Mouse (Mus musculus): ENCODE measurements at regions not wholly inside any gene's neighbourhood (a gene's known extent, or its start where the extent isn't known, plus 50 kb on each side); places are given as distances from the start of the nearest gene placed in this dataset.

GRCm38 (mm10) chr6:144880098-144880497 lies 98.3 kb upstream of the Sox5 start:
- peak; percentile 47; the same call in 1 of the 2 replicates for ATAC-seq
- DNase-seq = no peak
- Histone ChIP-seq H3K4me3 (ENCODE audit: low read depth, low read length) (no peak overlapping the region), H3K4me1 (ENCODE audit: insufficient read depth) (no peaks in the 10 kb centered on the region), H3K27me3 (ENCODE audit: insufficient read depth, low read length) (0 out of 2 replicates have a peak, but pooled peaks cover 3% of the 10 kb centered on the region), H3K4me2 (ENCODE audit: low read depth) (no peak overlapping the region), H3K9ac (no peak overlapping the region), H3K27ac (ENCODE audit: low read depth, low read length) (0 out of 2 replicates have a peak overlapping the region, but pooled peaks have one; percentile 9), H3K9me3 (ENCODE audit: low read length) (no peaks in the 10 kb centered on the region), H3K36me3 (ENCODE audit: insufficient read depth) (no peaks in the 10 kb centered on the region)
- TF ChIP-seq CTCF (IDR thresholded peaks at IDR 0.05; ENCODE audit: low read depth) = no peak
- 44% methylated on average over 10 of the region's 10 CpGs for WGBS

GRCm38 (mm10) chr6:144876758-144877157 lies 95.0 kb upstream of the Sox5 start:
- no peak overlapping the region for H3K9ac ChIP-seq
- H3K27me3 ChIP-seq (ENCODE audit: insufficient read depth, low read length) = 0 out of 2 replicates have a peak, but pooled peaks cover 3% of the 10 kb centered on the region
- peak overlapping the region; percentile 41 for H3K4me2 ChIP-seq (ENCODE audit: low read depth)
- 20% methylated on average over 12 of the region's 12 CpGs for WGBS
- no peaks in the 10 kb centered on the region for H3K9me3 ChIP-seq (ENCODE audit: low read length)
- no peak for TF ChIP-seq CTCF (IDR thresholded peaks at IDR 0.05; ENCODE audit: low read depth)
- no peaks in the 10 kb centered on the region for H3K4me1 ChIP-seq (ENCODE audit: insufficient read depth)
- ATAC-seq (peak; percentile 70), DNase-seq (peak; percentile 53)
- peak overlapping the region; percentile 16 for H3K4me3 ChIP-seq (ENCODE audit: low read depth, low read length)
- no peak overlapping the region for H3K27ac ChIP-seq (ENCODE audit: low read depth, low read length)
- no peaks in the 10 kb centered on the region for H3K36me3 ChIP-seq (ENCODE audit: insufficient read depth)

- Histone ChIP-seq H3K36me3 (ENCODE audit: insufficient read depth) (no peaks in the 10 kb centered on the region), H3K4me3 (ENCODE audit: low read depth, low read length) (no peak overlapping the region), H3K4me1 (ENCODE audit: insufficient read depth) (no peaks in the 10 kb centered on the region), H3K9me3 (ENCODE audit: low read length) (no peaks in the 10 kb centered on the region), H3K9ac (no peak overlapping the region), H3K27ac (ENCODE audit: low read depth, low read length) (no peak overlapping the region), H3K27me3 (ENCODE audit: insufficient read depth, low read length) (0 out of 2 replicates have a peak, but pooled peaks cover 3% of the 10 kb centered on the region), H3K4me2 (ENCODE audit: low read depth) (no peak overlapping the region; the same call in 1 of the 2 replicates)
- no peak for DNase-seq
- ATAC-seq = no peak
- TF ChIP-seq CTCF (IDR thresholded peaks at IDR 0.05; ENCODE audit: low read depth) = no peak
- WGBS = 60% methylated on average over 9 of the region's 9 CpGs
Measured at GRCm38 (mm10) chr6:144875862-144876261, 94.1 kb upstream of the Sox5 start.

- DNase-seq = no peak
- no peak for TF ChIP-seq CTCF (IDR thresholded peaks at IDR 0.05; ENCODE audit: low read depth)
Measured at GRCm38 (mm10) chr6:144874251-144874650, 92.5 kb upstream of the Sox5 start.

GRCm38 (mm10) chr6:144870949-144871348 lies 89.2 kb upstream of the Sox5 start:
- Histone ChIP-seq H3K27ac (ENCODE audit: low read depth, low read length) (no peak overlapping the region), H3K4me1 (ENCODE audit: insufficient read depth) (no peaks in the 10 kb centered on the region), H3K9me3 (ENCODE audit: low read length) (no peaks in the 10 kb centered on the region), H3K27me3 (ENCODE audit: insufficient read depth, low read length) (no peaks in the 10 kb centered on the region), H3K36me3 (ENCODE audit: insufficient read depth) (no peaks in the 10 kb centered on the region), H3K4me2 (ENCODE audit: low read depth) (no peak overlapping the region), H3K9ac (no peak overlapping the region), H3K4me3 (ENCODE audit: low read depth, low read length) (no peak overlapping the region)
- no peak for DNase-seq
- no peak for TF ChIP-seq CTCF (IDR thresholded peaks at IDR 0.05; ENCODE audit: low read depth)
- ATAC-seq = no peak
- 93% methylated on average over 8 of the region's 8 CpGs for WGBS

More at GRCm38 (mm10) chr6:144874251-144874650, 92.5 kb upstream of the Sox5 start:
- WGBS = 84% methylated on average over 5 of the region's 5 CpGs
- H3K4me1 ChIP-seq (ENCODE audit: insufficient read depth) = no peaks in the 10 kb centered on the region
- ATAC-seq = no peak
- no peaks in the 10 kb centered on the region for H3K9me3 ChIP-seq (ENCODE audit: low read length)
- no peaks in the 10 kb centered on the region for H3K36me3 ChIP-seq (ENCODE audit: insufficient read depth)
- no peak overlapping the region for H3K4me3 ChIP-seq (ENCODE audit: low read depth, low read length)
- H3K9ac ChIP-seq = no peak overlapping the region
- no peak overlapping the region for H3K27ac ChIP-seq (ENCODE audit: low read depth, low read length)
- H3K4me2 ChIP-seq (ENCODE audit: low read depth) = no peak overlapping the region
- H3K27me3 ChIP-seq (ENCODE audit: insufficient read depth, low read length) = no peaks in the 10 kb centered on the region

GRCm38 (mm10) chr6:144867333-144867732 lies 85.6 kb upstream of the Sox5 start:
- TF ChIP-seq CTCF (IDR thresholded peaks at IDR 0.05; ENCODE audit: low read depth) = no peak
- peak; percentile 69 for ATAC-seq
- H3K9ac ChIP-seq = no peak overlapping the region
- H3K9me3 ChIP-seq (ENCODE audit: low read length) = no peaks in the 10 kb centered on the region
- H3K36me3 ChIP-seq (ENCODE audit: insufficient read depth) = no peaks in the 10 kb centered on the region
- no peak overlapping the region for H3K4me3 ChIP-seq (ENCODE audit: low read depth, low read length)
- DNase-seq = no peak
- H3K27ac ChIP-seq (ENCODE audit: low read depth, low read length) = no peak overlapping the region
- H3K4me1 ChIP-seq (ENCODE audit: insufficient read depth) = no peaks in the 10 kb centered on the region
- no peak overlapping the region for H3K4me2 ChIP-seq (ENCODE audit: low read depth)
- WGBS = 19% methylated on average over 9 of the region's 9 CpGs
- H3K27me3 ChIP-seq (ENCODE audit: insufficient read depth, low read length) = no peaks in the 10 kb centered on the region

- H3K27ac ChIP-seq (ENCODE audit: low read depth, low read length) = no peak overlapping the region
- H3K36me3 ChIP-seq (ENCODE audit: insufficient read depth) = no peaks in the 10 kb centered on the region
- H3K9me3 ChIP-seq (ENCODE audit: low read length) = no peaks in the 10 kb centered on the region
- H3K9ac ChIP-seq = no peak overlapping the region
- no peak overlapping the region for H3K4me2 ChIP-seq (ENCODE audit: low read depth)
- no peaks in the 10 kb centered on the region for H3K27me3 ChIP-seq (ENCODE audit: insufficient read depth, low read length)
- H3K4me3 ChIP-seq (ENCODE audit: low read depth, low read length) = no peak overlapping the region
- 28% methylated on average over 6 of the region's 6 CpGs for WGBS
- no peak for ATAC-seq
- DNase-seq = no peak
- TF ChIP-seq CTCF (IDR thresholded peaks at IDR 0.05; ENCODE audit: low read depth) = no peak
- H3K4me1 ChIP-seq (ENCODE audit: insufficient read depth) = no peaks in the 10 kb centered on the region
Measured at GRCm38 (mm10) chr6:144864026-144864425, 82.2 kb upstream of the Sox5 start.
